Mouse (Mus musculus): ENCODE measurements at regions not wholly inside any gene's neighbourhood (a gene's known extent, or its start where the extent isn't known, plus 50 kb on each side); places are given as distances from the start of the nearest gene placed in this dataset.

GRCm38 (mm10) chr5:24237201-24237600, 72.4 kb downstream of the Nupl2 start:
- intact Hi-C loops (cut with DNase I) = no loop called here

- intact Hi-C loops (cut with DNase I) = no loop called here
Measured at GRCm38 (mm10) chr5:24239006-24239405, 74.2 kb downstream of the Nupl2 start.

GRCm38 (mm10) chr5:24244211-24244610, 79.4 kb downstream of the Nupl2 start:
- intact Hi-C loops (cut with DNase I) = loop anchor here (10.0 kb wide), 1 partner anchor 119 kb away; no protein-coding TSS in a partner anchor

GRCm38 (mm10) chr5:24255421-24255820, 90.7 kb downstream of the Nupl2 start:
- intact Hi-C loops (cut with DNase I) = no loop called here

- intact Hi-C loops (cut with DNase I) = no loop called here
Measured at GRCm38 (mm10) chr5:24261098-24261497, 90.3 kb downstream of the Kcnh2 start.

GRCm38 (mm10) chr5:24262146-24262545, 89.3 kb downstream of the Kcnh2 start:
- intact Hi-C loops (cut with DNase I) = loop anchor here (2.0 kb wide), 1 partner anchor 99 kb away; no protein-coding TSS in a partner anchor

DNA sequence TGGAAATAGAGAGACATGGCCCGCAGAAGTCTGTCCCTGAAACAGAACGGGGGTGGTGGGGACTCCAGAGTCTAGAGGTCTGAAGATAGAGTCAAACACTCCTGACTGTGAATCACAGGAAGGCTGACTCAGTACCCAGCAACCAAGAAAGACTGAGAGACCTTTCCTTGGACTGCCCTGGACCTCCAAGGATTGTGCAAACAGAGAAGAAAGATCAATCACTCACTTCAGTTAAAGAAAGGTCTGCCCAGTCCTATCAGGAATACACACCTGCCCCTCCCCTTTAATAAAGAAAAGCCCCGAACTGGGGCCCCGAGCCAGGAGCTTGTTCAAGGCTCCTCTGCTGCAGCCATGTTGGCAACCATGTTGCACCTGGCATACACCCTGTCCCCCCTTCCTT, 87.3 kb downstream of the Kcnh2 start:
- intact Hi-C loops (cut with DNase I) = no loop called here

DNA sequence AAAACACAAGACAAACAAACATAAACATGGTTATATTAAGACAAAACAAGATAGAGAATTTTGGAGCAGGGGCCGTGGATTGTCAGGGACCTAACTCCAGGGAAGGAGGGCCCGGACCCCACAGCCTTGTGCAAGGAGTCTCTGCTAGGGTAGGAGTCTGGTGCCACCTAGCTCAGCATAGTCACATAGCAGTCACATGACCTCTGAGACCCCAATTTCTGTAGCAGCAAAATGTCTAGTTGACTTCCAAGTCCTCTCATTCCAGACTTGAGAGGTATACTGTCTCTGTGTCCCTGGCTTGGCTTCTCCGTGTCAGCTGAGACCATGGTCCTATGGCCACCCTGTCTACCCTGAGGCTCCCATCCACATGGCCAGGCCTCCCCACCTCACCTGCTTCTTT, 86.0 kb downstream of the Kcnh2 start:
- intact Hi-C loops (cut with DNase I) = no loop called here

DNA sequence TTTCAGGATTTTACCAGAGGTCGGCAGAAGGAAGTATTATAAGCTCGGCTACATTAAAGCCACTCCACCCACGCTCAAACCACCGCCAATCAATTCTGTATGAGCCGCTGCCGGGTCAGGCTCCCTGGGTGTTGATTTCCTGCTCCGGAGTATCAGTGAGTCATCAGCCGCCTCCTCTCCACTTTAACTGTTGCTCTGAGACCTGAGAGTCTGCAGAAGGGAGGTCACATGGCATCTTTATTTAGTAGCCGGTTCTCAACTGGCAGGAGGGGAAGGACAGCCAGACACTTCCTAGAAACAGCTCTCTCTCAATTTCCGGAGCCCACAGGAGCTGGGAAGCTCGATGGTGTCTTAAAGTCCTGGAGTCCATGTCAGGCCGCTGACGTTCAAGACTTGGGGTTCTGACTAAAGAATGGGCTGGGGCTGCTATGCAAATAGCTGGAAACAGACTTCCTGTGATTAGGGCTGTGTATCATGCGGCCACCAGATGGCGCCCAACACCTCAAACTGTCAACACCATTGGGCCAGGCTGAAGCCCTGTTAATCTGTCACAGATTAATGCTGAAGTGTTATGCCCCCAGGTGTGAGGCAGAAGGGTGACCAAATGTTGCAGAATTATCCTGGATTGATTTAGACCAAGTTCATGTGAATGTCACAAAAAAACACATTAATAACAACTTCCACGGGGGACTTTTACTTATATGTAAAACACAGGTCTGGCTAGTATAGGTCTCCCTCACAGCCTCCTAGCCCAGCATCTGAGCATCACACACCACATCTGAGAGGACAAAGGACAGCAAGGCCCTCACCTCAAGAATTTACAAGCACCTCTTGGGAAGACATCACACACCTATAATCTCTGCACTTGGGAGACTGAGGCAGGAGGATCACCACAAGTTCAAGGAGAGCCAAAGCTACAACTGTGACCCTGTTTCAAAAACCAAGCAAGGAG, 84.8 kb downstream of the Kcnh2 start:
- intact Hi-C loops (cut with DNase I) = loop anchor here (2.0 kb wide), 1 partner anchor 36 kb away; no protein-coding TSS in a partner anchor
